Mouse (Mus musculus) gastrocnemius, adult 8-10 months (tissue): ENCODE data around the gene Gm10392. TPM values are rescaled to one million over a fixed set of nuclear protein-coding genes. Genes with fewer than 3 reads are reported as not detected.

Experiments used
- total RNA-seq, 4 experiments: library from RNA; stranded (reverse); gene quantifications; 2 replicates each; pipeline ENCODE4 v1.2.4; 2022

The Gm10392 gene
- total RNA-seq, 4 experiments from 2014 or later = not detected

Other genes starting within 250 kb of the Gm10392 start
- gene Coro6, start 56.8 kb downstream of the Gm10392 start, total RNA-seq = 100 to 1,000 TPM; 159 to 184 (median 168) TPM
- 10 to 100 TPM in 3 of 4 experiments, 1 to 10 TPM in 1; 9.1 to 13.7 (median 11.7) TPM for gene Ankrd13b, start 29.5 kb downstream of the Gm10392 start, total RNA-seq
- 10 to 100 TPM; 25.7 to 34.1 (median 29.7) TPM for gene Git1, start 25.6 kb downstream of the Gm10392 start, total RNA-seq
- gene Abhd15, start 4.1 kb downstream of the Gm10392 start, total RNA-seq = under 1 TPM; 0.10 to 0.92 (median 0.39) TPM
- gene Trp53i13, start 3.2 kb downstream of the Gm10392 start, total RNA-seq = 1 to 10 TPM; 3.3 to 6.0 (median 3.8) TPM
- gene Taok1, start 88.6 kb upstream of the Gm10392 start, total RNA-seq = 10 to 100 TPM; 37.9 to 48.6 (median 40.6) TPM
- 10 to 100 TPM; 31.0 to 38.3 (median 33.6) TPM for gene Nufip2, start 167.0 kb upstream of the Gm10392 start, total RNA-seq
- not detected for gene Cryba1, start 206.1 kb upstream of the Gm10392 start, total RNA-seq
- 100 to 1,000 TPM; 309 to 400 (median 330) TPM for gene Myo18a, start 244.0 kb upstream of the Gm10392 start, total RNA-seq